Mouse (Mus musculus): ENCODE results near the gene Ntm. TPM values are rescaled to one million over a fixed set of nuclear protein-coding genes. Genes with fewer than 3 reads are reported as not detected.

Gene Ntm
- polyA plus RNA-seq, 1 experiment: not detected

- H3K79me2 ChIP-seq (ENCODE audit: control insufficient read depth, insufficient read depth): no peaks in the 10 kb centered on the region
- no peak overlapping the region for H3ac ChIP-seq (ENCODE audit: control insufficient read depth, insufficient read length)
- TF ChIP-seq MYOG (IDR thresholded peaks at IDR 0.05; ENCODE audit: control insufficient read depth in 1 of 3, insufficient read depth in 1 of 3, insufficient read length in 2 of 3, low read depth in 2 of 3) (no peak), E2F4 (IDR thresholded peaks at IDR 0.05; ENCODE audit: insufficient read depth) (no peak), TCF12 (IDR thresholded peaks at IDR 0.05; ENCODE audit: insufficient read depth, poor library complexity, severe bottlenecking) (no peak), POLR2A (IDR thresholded peaks at IDR 0.05; ENCODE audit: insufficient read length, low read depth) (no peak), USF1 (IDR thresholded peaks at IDR 0.05; ENCODE audit: low read depth) (no peak), REST (IDR thresholded peaks at IDR 0.05; ENCODE audit: insufficient read depth, insufficient read length) (no peak), CEBPB (IDR thresholded peaks at IDR 0.05; ENCODE audit: insufficient read depth, poor library complexity, severe bottlenecking) (no peak), TCF3 (IDR thresholded peaks at IDR 0.05; ENCODE audit: insufficient read length, low read depth) (no peak), MAX (IDR thresholded peaks at IDR 0.05; ENCODE audit: low read depth) (no peak), POLR2AphosphoS2 (IDR thresholded peaks at IDR 0.05; ENCODE audit: insufficient read length, low read depth) (no peak), SRF (IDR thresholded peaks at IDR 0.05; ENCODE audit: control insufficient read depth, insufficient read length, low read depth) (no peak), MYOD1 (IDR thresholded peaks at IDR 0.05; ENCODE audit: control insufficient read depth in 1 of 3, insufficient read length in 2 of 3, low read depth in 2 of 3) (no peak)
- H3K4me2 ChIP-seq (ENCODE audit: low read depth): no peak overlapping the region
- H3K27me3 ChIP-seq (ENCODE audit: control insufficient read depth, insufficient read depth, insufficient read length): no peaks in the 10 kb centered on the region
- no peaks in the 10 kb centered on the region for H3K36me3 ChIP-seq (ENCODE audit: control insufficient read depth, insufficient read depth)
- no peak overlapping the region for H3K4me3 ChIP-seq
Observed at GRCm38 (mm10) chr9:29371341-29371740, 591.6 kb downstream of the Ntm start.

GRCm38 (mm10) chr9:29369621-29370020 is 593.3 kb downstream of the Ntm start:
- no peak for TF ChIP-seq POLR2AphosphoS2 (IDR thresholded peaks at IDR 0.05; ENCODE audit: insufficient read length, low read depth)
- no peak for TF ChIP-seq REST (IDR thresholded peaks at IDR 0.05; ENCODE audit: insufficient read depth, insufficient read length)
- TF ChIP-seq TCF3 (IDR thresholded peaks at IDR 0.05; ENCODE audit: insufficient read length, low read depth): no peak
- TF ChIP-seq MYOG (IDR thresholded peaks at IDR 0.05; ENCODE audit: control insufficient read depth in 1 of 3, insufficient read depth in 1 of 3, insufficient read length in 2 of 3, low read depth in 2 of 3): no peak
- no peak for TF ChIP-seq SRF (IDR thresholded peaks at IDR 0.05; ENCODE audit: control insufficient read depth, insufficient read length, low read depth)
- TF ChIP-seq CEBPB (IDR thresholded peaks at IDR 0.05; ENCODE audit: insufficient read depth, poor library complexity, severe bottlenecking): no peak
- no peak for TF ChIP-seq POLR2A (IDR thresholded peaks at IDR 0.05; ENCODE audit: insufficient read length, low read depth)
- TF ChIP-seq TCF12 (IDR thresholded peaks at IDR 0.05; ENCODE audit: insufficient read depth, poor library complexity, severe bottlenecking): no peak
- no peak for TF ChIP-seq USF1 (IDR thresholded peaks at IDR 0.05; ENCODE audit: low read depth)
- no peak for TF ChIP-seq MYOD1 (IDR thresholded peaks at IDR 0.05; ENCODE audit: control insufficient read depth in 1 of 3, insufficient read length in 2 of 3, low read depth in 2 of 3)
- TF ChIP-seq E2F4 (IDR thresholded peaks at IDR 0.05; ENCODE audit: insufficient read depth): no peak
- TF ChIP-seq MAX (IDR thresholded peaks at IDR 0.05; ENCODE audit: low read depth): no peak
- Histone ChIP-seq H3K27me3 (ENCODE audit: control insufficient read depth, insufficient read depth, insufficient read length) (no peaks in the 10 kb centered on the region), H3K79me2 (ENCODE audit: control insufficient read depth, insufficient read depth) (no peaks in the 10 kb centered on the region), H3K4me3 (no peak overlapping the region), H3K36me3 (ENCODE audit: control insufficient read depth, insufficient read depth) (no peaks in the 10 kb centered on the region), H3K4me2 (ENCODE audit: low read depth) (no peak overlapping the region), H3ac (ENCODE audit: control insufficient read depth, insufficient read length) (no peak overlapping the region)

GRCm38 (mm10) chr9:29368291-29368690 is 594.6 kb downstream of the Ntm start:
- Histone ChIP-seq H3K27me3 (ENCODE audit: control insufficient read depth, insufficient read depth, insufficient read length) (no peaks in the 10 kb centered on the region), H3K79me2 (ENCODE audit: control insufficient read depth, insufficient read depth) (no peaks in the 10 kb centered on the region), H3K4me3 (no peak overlapping the region), H3ac (ENCODE audit: control insufficient read depth, insufficient read length) (no peak overlapping the region), H3K4me2 (ENCODE audit: low read depth) (no peak overlapping the region), H3K36me3 (ENCODE audit: control insufficient read depth, insufficient read depth) (no peaks in the 10 kb centered on the region)
- no peak for TF ChIP-seq TCF3 (IDR thresholded peaks at IDR 0.05; ENCODE audit: insufficient read length, low read depth)
- no peak for TF ChIP-seq REST (IDR thresholded peaks at IDR 0.05; ENCODE audit: insufficient read depth, insufficient read length)
- TF ChIP-seq E2F4 (IDR thresholded peaks at IDR 0.05; ENCODE audit: insufficient read depth): no peak
- TF ChIP-seq MYOD1 (IDR thresholded peaks at IDR 0.05; ENCODE audit: control insufficient read depth in 1 of 3, insufficient read length in 2 of 3, low read depth in 2 of 3): no peak
- TF ChIP-seq POLR2AphosphoS2 (IDR thresholded peaks at IDR 0.05; ENCODE audit: insufficient read length, low read depth): no peak
- TF ChIP-seq POLR2A (IDR thresholded peaks at IDR 0.05; ENCODE audit: insufficient read length, low read depth): no peak
- TF ChIP-seq MAX (IDR thresholded peaks at IDR 0.05; ENCODE audit: low read depth): no peak
- TF ChIP-seq CEBPB (IDR thresholded peaks at IDR 0.05; ENCODE audit: insufficient read depth, poor library complexity, severe bottlenecking): no peak
- TF ChIP-seq SRF (IDR thresholded peaks at IDR 0.05; ENCODE audit: control insufficient read depth, insufficient read length, low read depth): no peak
- no peak for TF ChIP-seq USF1 (IDR thresholded peaks at IDR 0.05; ENCODE audit: low read depth)
- TF ChIP-seq TCF12 (IDR thresholded peaks at IDR 0.05; ENCODE audit: insufficient read depth, poor library complexity, severe bottlenecking): no peak

GRCm38 (mm10) chr9:29357796-29358195 is 605.1 kb downstream of the Ntm start:
- Histone ChIP-seq H3K4me3 (no peak overlapping the region), H3ac (ENCODE audit: control insufficient read depth, insufficient read length) (no peak overlapping the region), H3K36me3 (ENCODE audit: control insufficient read depth, insufficient read depth) (no peaks in the 10 kb centered on the region), H3K79me2 (ENCODE audit: control insufficient read depth, insufficient read depth) (no peaks in the 10 kb centered on the region), H3K27me3 (ENCODE audit: control insufficient read depth, insufficient read depth, insufficient read length) (no peaks in the 10 kb centered on the region), H3K4me2 (ENCODE audit: low read depth) (no peak overlapping the region)
- TF ChIP-seq CEBPB (IDR thresholded peaks at IDR 0.05; ENCODE audit: insufficient read depth, poor library complexity, severe bottlenecking) (no peak), SRF (IDR thresholded peaks at IDR 0.05; ENCODE audit: control insufficient read depth, insufficient read length, low read depth) (no peak), POLR2A (IDR thresholded peaks at IDR 0.05; ENCODE audit: insufficient read length, low read depth) (no peak), REST (IDR thresholded peaks at IDR 0.05; ENCODE audit: insufficient read depth, insufficient read length) (no peak), MAX (IDR thresholded peaks at IDR 0.05; ENCODE audit: low read depth) (no peak), MYOG (IDR thresholded peaks at IDR 0.05; ENCODE audit: control insufficient read depth in 1 of 3, insufficient read depth in 1 of 3, insufficient read length in 2 of 3, low read depth in 2 of 3) (no peak), E2F4 (IDR thresholded peaks at IDR 0.05; ENCODE audit: insufficient read depth) (no peak), TCF3 (IDR thresholded peaks at IDR 0.05; ENCODE audit: insufficient read length, low read depth) (no peak)
